ENCODE assay signal across 9 mouse cellular contexts in the genomic region with DNA sequence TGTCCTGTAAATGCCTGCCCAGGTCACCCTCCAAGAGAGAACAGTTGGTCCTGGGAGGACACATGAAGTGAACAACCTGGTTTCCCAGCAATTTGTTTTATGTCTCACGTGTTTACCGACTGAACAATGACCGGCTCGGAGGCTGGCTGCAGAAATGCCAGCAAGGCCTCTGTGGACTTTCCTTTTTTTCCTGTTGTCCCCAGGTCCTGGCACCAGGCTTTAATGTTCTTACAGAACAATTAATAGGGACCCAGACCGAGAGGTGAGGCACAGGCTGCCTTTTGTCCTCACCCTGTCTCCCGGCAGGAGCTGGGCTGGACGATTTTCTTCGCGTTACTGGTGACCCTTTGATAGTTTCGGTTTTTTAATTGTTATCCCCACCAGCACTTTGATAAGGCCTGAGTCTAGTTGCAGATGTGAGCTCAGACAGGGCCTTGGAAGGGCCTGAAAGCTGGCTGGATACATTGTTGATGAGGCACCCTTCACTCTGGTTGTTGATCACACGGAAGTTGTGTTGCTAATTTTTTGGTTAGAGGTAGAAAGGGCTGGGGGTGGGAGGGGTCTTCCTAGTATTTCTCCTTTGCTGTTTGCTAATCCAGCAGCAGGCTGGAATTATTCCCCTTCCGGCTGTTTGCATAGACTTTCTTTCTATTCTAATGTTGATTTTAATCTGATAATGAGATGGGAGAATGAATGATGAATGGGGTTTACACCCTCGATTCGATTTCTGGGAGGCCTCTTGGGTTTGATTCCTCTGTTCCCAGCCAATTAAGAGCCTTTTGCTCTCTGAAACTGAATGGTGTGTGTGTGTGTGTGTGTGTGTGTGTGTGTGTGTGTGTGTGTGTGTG. TPM values are rescaled to one million over a fixed set of nuclear protein-coding genes. Genes with fewer than 3 reads are reported as not detected.
DNase-seq lines count a peak whose midpoint lies in the region; ATAC-seq and TF ChIP-seq lines count a peak whose summit lies in the region.
"Had no signal": no experiment of that assay in that cellular context is flagged by ENCODE, and none has a peak within 500 bp of the region (broad histone marks: within the 10 kb centered on the region; RNA-seq: fewer than 3 reads in every experiment).

No protein-coding gene starts in this region.

- 5% methylated on average over 14 of the region's 14 CpGs for WGBS in hindbrain, embryonic 14.5 days
- WGBS in lung, embryonic 16.5 days, result 17% methylated on average over 14 of the region's 14 CpGs

- peak; percentile 34 for DNase-seq in ES-CJ7 (ENCODE audit: low read depth, low spot score)
- no peak for DNase-seq in hindbrain, embryonic 14.5 days (ENCODE audit: low spot score)
- no peak for DNase-seq in spleen, postnatal 10 days (ENCODE audit: low spot score in 2 of 2)
- no peak for DNase-seq in layer of hippocampus, adult 9-10 months (ENCODE audit: low spot score)
- no peak for DNase-seq in cerebellum, postnatal 36 days
- DNase-seq: adrenal gland, postnatal 14 days had no signal

- ATAC-seq in hindbrain, embryonic 14.5 days (ENCODE audit: low FRiP score), result no peak
- ATAC-seq in lung, embryonic 16.5 days (ENCODE audit: low read depth), result no peak
- ATAC-seq in frontal cortex, adult (ENCODE audit: low TSS enrichment), result no peak

- H3K9me3 ChIP-seq in hindbrain, embryonic 14.5 days (ENCODE audit: control insufficient read depth, low read length), result no peaks in the 10 kb centered on the region
- no peaks in the 10 kb centered on the region for H3K9me3 ChIP-seq in lung, embryonic 16.5 days (ENCODE audit: control insufficient read depth, low read length)

- no peaks in the 10 kb centered on the region for H3K27me3 ChIP-seq in hindbrain, embryonic 14.5 days (ENCODE audit: control insufficient read depth, insufficient read depth, low read length)
- no peaks in the 10 kb centered on the region for H3K27me3 ChIP-seq in lung, embryonic 16.5 days (ENCODE audit: control insufficient read depth, insufficient read depth, low read depth, low read length)

- H3K4me1 ChIP-seq in cortical plate, adult 2 months (ENCODE audit: control insufficient read depth, insufficient read depth, low read length), result 0 out of 2 replicates have a peak, but pooled peaks cover 3% of the 10 kb centered on the region
- peaks cover 35% of the 10 kb centered on the region for H3K4me1 ChIP-seq in hindbrain, embryonic 14.5 days (replicated peaks; ENCODE audit: control insufficient read depth, insufficient read depth, low read length)
- H3K4me1 ChIP-seq in lung, embryonic 16.5 days (replicated peaks; ENCODE audit: control insufficient read depth, insufficient read depth, low read length), result peaks cover 31% of the 10 kb centered on the region

- H3K27ac ChIP-seq in cortical plate, adult 2 months (ENCODE audit: insufficient read depth, low read length), result peak overlapping the region; percentile 76; the same call in 1 of the 2 replicates
- peak overlapping the region; percentile 82 for H3K27ac ChIP-seq in hindbrain, embryonic 14.5 days
- peak overlapping the region; percentile 34 for H3K27ac ChIP-seq in lung, embryonic 16.5 days (ENCODE audit: low read length)

- TF ChIP-seq CTCF in cortical plate, adult 2 months (IDR thresholded peaks at IDR 0.05; ENCODE audit: extremely low read depth, insufficient read depth, low read length), result no peak

- H3K4me3 ChIP-seq in cortical plate, adult 2 months (ENCODE audit: insufficient read depth, low read length), result peak overlapping the region; percentile 79
- H3K4me3 ChIP-seq in hindbrain, embryonic 14.5 days (replicated peaks; ENCODE audit: low read length), result peak overlapping the region; percentile 87
- H3K4me3 ChIP-seq in lung, embryonic 16.5 days (ENCODE audit: low read length), result peak overlapping the region; percentile 85

- H3K36me3 ChIP-seq in hindbrain, embryonic 14.5 days (replicated peaks; ENCODE audit: control insufficient read depth, insufficient read depth), result no peaks in the 10 kb centered on the region
- H3K36me3 ChIP-seq in lung, embryonic 16.5 days (ENCODE audit: control insufficient read depth, insufficient read depth, low read length), result no peaks in the 10 kb centered on the region

- H3K4me2 ChIP-seq in hindbrain, embryonic 14.5 days (replicated peaks), result peak overlapping the region; percentile 58
- H3K4me2 ChIP-seq in lung, embryonic 16.5 days (ENCODE audit: low read depth, low read length), result peak overlapping the region; percentile 64

- no peak for TF ChIP-seq POLR2A in cortical plate, adult 2 months (IDR thresholded peaks at IDR 0.05; ENCODE audit: extremely low read depth, insufficient read depth, low read length)

- peak overlapping the region; percentile 85 for H3K9ac ChIP-seq in hindbrain, embryonic 14.5 days
- peak overlapping the region; percentile 86 for H3K9ac ChIP-seq in lung, embryonic 16.5 days (ENCODE audit: low read length)

RNA-seq across cellular contexts. Expression of a gene that starts 2.2 kb away (rescaled TPM):
- polyA plus RNA-seq in cortical plate, adult 2 months (2012; rRNA removed), result 13.9 and 14.3 TPM in 2 replicates
- 15.5 and 15.7 TPM in 2 replicates for polyA plus RNA-seq in hindbrain, embryonic 14.5 days (2014; fragmentation: Nextera tagmentation; extraction: Ambion mirVana)
- 26.4 and 27.8 TPM in 2 replicates for polyA plus RNA-seq in lung, embryonic 16.5 days (2015; fragmentation: Nextera tagmentation; extraction: Ambion mirVana)
